Mouse (Mus musculus) cerebellum, adult 2 months (tissue): ENCODE measurements around the gene Fat1.

Experiments used
- CTCF ChIP-seq: fragments of 200-500 bp; IDR thresholded peaks from 2 replicates; pipeline ENCODE4 v1.5.1; 2011; ENCODE audit warnings: low read depth, mild to moderate bottlenecking, control low read depth, low read length, moderate library complexity, borderline replicate concordance; ENCODE audit not compliant: insufficient read depth
- POLR2A ChIP-seq: fragments of 200-500 bp; IDR thresholded peaks from 2 replicates; pipeline ENCODE4 v1.6.1; 2011; ENCODE audit warnings: low read length, control low read depth, borderline replicate concordance; ENCODE audit not compliant: insufficient read depth

GRCm38 (mm10) chr8:44996493-44996892, 61.2 kb downstream of the Fat1 start:
- no peak for TF ChIP-seq POLR2A
- no peak for TF ChIP-seq CTCF
